Mouse (Mus musculus): ENCODE data around the gene E2f8.

Gene E2f8

GRCm38 (mm10) chr7:48858257-48858656 lies 23.1 kb downstream of the E2f8 start:
- in situ Hi-C loops (cut with MboI): no loop called here

GRCm38 (mm10) chr7:48855461-48855860 lies 25.9 kb downstream of the E2f8 start:
- in situ Hi-C loops (cut with MboI): no loop called here

GRCm38 (mm10) chr7:48853496-48853895 lies 27.9 kb downstream of the E2f8 start:
- in situ Hi-C loops (cut with MboI): no loop called here

GRCm38 (mm10) chr7:48851529-48852104 lies 29.8 kb downstream of the E2f8 start:
- in situ Hi-C loops (cut with MboI): no loop called here

- in situ Hi-C loops (cut with MboI): no loop called here
These were observed 33.4 kb downstream of the E2f8 start, which contains the start of gene Csrp3 for GRCm38 (mm10) chr7:48847820-48848650. Gene Csrp3 (minus strand): TSS chr7:48848033.

- in situ Hi-C loops (cut with MboI): no loop called here
These were observed 34.6 kb downstream of the E2f8 start for GRCm38 (mm10) chr7:48846755-48847154.

GRCm38 (mm10) chr7:48845213-48845973 lies 36.0 kb downstream of the E2f8 start:
- in situ Hi-C loops (cut with MboI): no loop called here

GRCm38 (mm10) chr7:48843541-48843940 lies 37.9 kb downstream of the E2f8 start:
- in situ Hi-C loops (cut with MboI): no loop called here

- in situ Hi-C loops (cut with MboI): no loop called here
These were observed 39.0 kb downstream of the E2f8 start for GRCm38 (mm10) chr7:48842353-48842752.

GRCm38 (mm10) chr7:48841538-48841937 lies 39.9 kb downstream of the E2f8 start:
- in situ Hi-C loops (cut with MboI): no loop called here

GRCm38 (mm10) chr7:48840545-48840944 lies 40.9 kb downstream of the E2f8 start:
- in situ Hi-C loops (cut with MboI): no loop called here

GRCm38 (mm10) chr7:48838434-48838833 lies 43.0 kb downstream of the E2f8 start:
- in situ Hi-C loops (cut with MboI): no loop called here

GRCm38 (mm10) chr7:48836949-48837348 lies 44.4 kb downstream of the E2f8 start:
- in situ Hi-C loops (cut with MboI): no loop called here

- in situ Hi-C loops (cut with MboI): no loop called here
These were observed 46.3 kb downstream of the E2f8 start for GRCm38 (mm10) chr7:48834989-48835626.

GRCm38 (mm10) chr7:48834371-48834970 lies 46.9 kb downstream of the E2f8 start:
- in situ Hi-C loops (cut with MboI): no loop called here

GRCm38 (mm10) chr7:48832735-48833134 lies 48.7 kb downstream of the E2f8 start:
- in situ Hi-C loops (cut with MboI): no loop called here

- in situ Hi-C loops (cut with MboI): no loop called here
These were observed 51.0 kb downstream of the E2f8 start for GRCm38 (mm10) chr7:48830395-48830794.

GRCm38 (mm10) chr7:48829177-48829910 lies 52.1 kb downstream of the E2f8 start:
- in situ Hi-C loops (cut with MboI): no loop called here

- in situ Hi-C loops (cut with MboI): no loop called here
These were observed 56.2 kb downstream of the E2f8 start for GRCm38 (mm10) chr7:48825170-48825569.

GRCm38 (mm10) chr7:48824671-48825070 lies 56.7 kb downstream of the E2f8 start:
- in situ Hi-C loops (cut with MboI): no loop called here

GRCm38 (mm10) chr7:48823621-48824020 lies 57.8 kb downstream of the E2f8 start:
- in situ Hi-C loops (cut with MboI): no loop called here
